In the genomic region with DNA sequence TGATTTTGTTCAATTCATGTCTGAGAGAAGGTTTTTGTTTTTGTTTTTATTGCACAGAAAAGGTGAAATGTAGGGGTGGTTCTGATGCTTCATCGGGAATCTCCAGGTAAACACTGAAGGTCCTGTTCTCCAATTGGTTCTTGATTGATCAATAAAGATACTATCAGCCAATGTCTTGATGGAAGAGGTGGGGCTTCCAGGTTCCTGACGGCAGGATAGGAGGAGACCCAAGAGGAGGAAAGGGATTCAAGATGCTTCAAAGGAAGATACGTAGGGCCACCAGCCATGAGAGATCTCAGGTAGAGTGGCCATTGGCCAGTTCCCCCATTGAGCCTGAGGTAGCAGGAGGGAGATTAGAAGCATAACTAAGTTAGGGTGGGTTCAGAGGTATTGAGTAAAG, we compare ENCODE assay signal across 24 mouse cellular contexts. TPM values are rescaled to one million over a fixed set of nuclear protein-coding genes. Genes with fewer than 3 reads are reported as not detected.
A peak's percentile ranks its signal among the peaks of the same experiment; 100 is the strongest.
DNase-seq lines count a peak whose midpoint lies in the region; ATAC-seq and TF ChIP-seq lines count a peak whose summit lies in the region.
"Had no signal": no experiment of that assay in that cellular context is flagged by ENCODE, and none has a peak within 500 bp of the region (broad histone marks: within the 10 kb centered on the region; RNA-seq: fewer than 3 reads in every experiment).

No protein-coding gene starts in this region.

- H3K9me3 ChIP-seq in E14TG2a.4 (ENCODE audit: low read length) = no peaks in the 10 kb centered on the region
- no peaks in the 10 kb centered on the region for H3K9me3 ChIP-seq in ES-Bruce4 (replicated peaks; ENCODE audit: control insufficient read depth, insufficient read depth, low read length, poor library complexity, severe bottlenecking)
- H3K9me3 ChIP-seq in ES-E14 (ENCODE audit: control insufficient read depth, insufficient read depth, low read depth, low read length) = no peaks in the 10 kb centered on the region
- H3K9me3 ChIP-seq in forebrain, postnatal 0 days (ENCODE audit: low read length) = no peaks in the 10 kb centered on the region
- H3K9me3 ChIP-seq: embryonic facial prominence, embryonic 10.5 days; embryonic facial prominence, embryonic 12.5 days; forebrain, embryonic 13.5 days; forebrain, embryonic 15.5 days had no signal

- ATAC-seq in forebrain, postnatal 0 days = no peak
- ATAC-seq: forebrain, embryonic 13.5 days; forebrain, embryonic 15.5 days had no signal

- H3K9ac ChIP-seq in ES-Bruce4 (ENCODE audit: low read depth, poor library complexity, severe bottlenecking) (no peak overlapping the region; the same call in 1 of the 2 replicates), ES-E14 (ENCODE audit: insufficient read depth, low read depth, low read length, poor library complexity, severe bottlenecking) (no peak overlapping the region)
- no peak overlapping the region for H3K9ac ChIP-seq in forebrain, postnatal 0 days
- H3K9ac ChIP-seq: embryonic facial prominence, embryonic 12.5 days; forebrain, embryonic 13.5 days; forebrain, embryonic 15.5 days had no signal

- H3K36me3 ChIP-seq in E14TG2a.4 (ENCODE audit: insufficient read depth, low read length) (no peaks in the 10 kb centered on the region), ES-Bruce4 (ENCODE audit: control insufficient read depth, insufficient read depth, low read length, poor library complexity, severe bottlenecking) (no peaks in the 10 kb centered on the region), ES-E14 (ENCODE audit: control insufficient read depth, insufficient read depth, low read length, poor library complexity, severe bottlenecking) (no peaks in the 10 kb centered on the region)
- no peaks in the 10 kb centered on the region for H3K36me3 ChIP-seq in forebrain, postnatal 0 days (ENCODE audit: insufficient read depth)
- H3K36me3 ChIP-seq: embryonic facial prominence, embryonic 10.5 days; embryonic facial prominence, embryonic 12.5 days; forebrain, embryonic 15.5 days had no signal

- no peak overlapping the region for H3K27ac ChIP-seq in ES-Bruce4 (ENCODE audit: insufficient read depth, low read length)
- H3K27ac ChIP-seq in ES-E14 (ENCODE audit: insufficient read depth, low read depth, low read length, poor library complexity, severe bottlenecking) = no peak overlapping the region
- H3K27ac ChIP-seq in forebrain, postnatal 0 days (ENCODE audit: low read depth, low read length) = no peak overlapping the region
- H3K27ac ChIP-seq: embryonic facial prominence, embryonic 10.5 days; embryonic facial prominence, embryonic 12.5 days; forebrain, embryonic 13.5 days; forebrain, embryonic 15.5 days had no signal

- H3K4me2 ChIP-seq in forebrain, postnatal 0 days (ENCODE audit: low read depth) = no peak overlapping the region
- H3K4me2 ChIP-seq: embryonic facial prominence, embryonic 12.5 days; forebrain, embryonic 13.5 days; forebrain, embryonic 15.5 days had no signal

- H3K4me1 ChIP-seq in E14TG2a.4 (replicated peaks; ENCODE audit: low read depth, low read length) = peaks cover 25% of the 10 kb centered on the region
- H3K4me1 ChIP-seq in ES-Bruce4 (ENCODE audit: control insufficient read depth, insufficient read depth, low read length) = no peaks in the 10 kb centered on the region
- peaks cover 0 to 4% of the 10 kb centered on the region in 2 experiments; a peak in 1 of 4 replicates for H3K4me1 ChIP-seq in ES-E14 (ENCODE audit: control insufficient read depth in 2 of 2, insufficient read depth in 2 of 2, low read length in 2 of 2, poor library complexity in 1 of 2)
- no peaks in the 10 kb centered on the region for H3K4me1 ChIP-seq in forebrain, postnatal 0 days (ENCODE audit: insufficient read depth)
- H3K4me1 ChIP-seq: embryonic facial prominence, embryonic 12.5 days; forebrain, embryonic 13.5 days; forebrain, embryonic 15.5 days had no signal

- 85% methylated on average over 3 of the region's 3 CpGs for WGBS in forebrain, postnatal 0 days

- no peak for TF ChIP-seq EP300 in ES-Bruce4 (IDR thresholded peaks at IDR 0.05; ENCODE audit: insufficient read depth, low read depth, low read length)

- DNase-seq in ES-E14 (ENCODE audit: low read depth, low spot score) (no peak), ZHBTc4 (ENCODE audit: low read depth, low spot score) (peak; percentile 69)
- DNase-seq in adrenal gland, adult 8-10 months = no peak
- no peak for DNase-seq in forebrain, postnatal 0 days
- DNase-seq in left cerebral cortex, adult 9 months (ENCODE audit: low spot score in 2 of 2) = no peak
- DNase-seq: adrenal gland, adult 2 months; adrenal gland, postnatal 14 days; adrenal gland, postnatal 36 days; cerebellum, adult 11-12 months; cerebellum, adult 2 months; cerebellum, adult 9-10 months; cerebellum, postnatal 10 days; cerebellum, postnatal 25 days had no signal

- H3K4me3 ChIP-seq in E14TG2a.4 (replicated peaks; ENCODE audit: low read length) (peak overlapping the region; percentile 39; the same call in 1 of the 2 replicates), ES-Bruce4 (ENCODE audit: low read depth, low read length) (peak overlapping the region; percentile 75), ES-E14 (ENCODE audit: insufficient read depth in 1 of 2, low read depth in 1 of 2, low read length in 2 of 2, poor library complexity in 1 of 2, severe bottlenecking in 1 of 2) (peak overlapping the region in 1 of 2 experiments; percentile 57; a peak in 2 of 4 replicates)
- no peak overlapping the region for H3K4me3 ChIP-seq in forebrain, postnatal 0 days (ENCODE audit: low read depth, low read length)
- H3K4me3 ChIP-seq: embryonic facial prominence, embryonic 10.5 days; embryonic facial prominence, embryonic 12.5 days; forebrain, embryonic 13.5 days; forebrain, embryonic 15.5 days had no signal

- no peak for TF ChIP-seq POLR2A in ES-Bruce4 (IDR thresholded peaks at IDR 0.05; ENCODE audit: insufficient read depth, low read length)

- TF ChIP-seq CTCF in E14TG2a.4 (conservative IDR thresholded peaks at IDR 0.05; ENCODE audit: low read length) (no peak), ES-Bruce4 (IDR thresholded peaks at IDR 0.05; ENCODE audit: low read depth, low read length) (no peak)
- no peak for TF ChIP-seq CTCF in forebrain, postnatal 0 days (IDR thresholded peaks at IDR 0.05; ENCODE audit: low read depth)

- in situ Hi-C loops in ES-E14 (cut with MboI; ENCODE audit: low sequenced_read_pairs in 2 of 2, unreplicated experiment in 2 of 2) = no loop called here

- 0 out of 2 replicates have a peak, but pooled peaks cover 1% of the 10 kb centered on the region for H3K27me3 ChIP-seq in E14TG2a.4 (ENCODE audit: insufficient read depth, low read length)
- H3K27me3 ChIP-seq in ES-Bruce4 (ENCODE audit: control insufficient read depth, insufficient read depth, low read length, poor library complexity, severe bottlenecking) = no peaks in the 10 kb centered on the region
- H3K27me3 ChIP-seq in forebrain, postnatal 0 days (ENCODE audit: insufficient read depth, low read length) = no peaks in the 10 kb centered on the region
- H3K27me3 ChIP-seq: embryonic facial prominence, embryonic 12.5 days; forebrain, embryonic 15.5 days had no signal

TF ChIP-seq in ES-E14, 5 proteins besides CTCF, POLR2A, EP300 and RAD21:
- TF ChIP-seq HCFC1 (IDR thresholded peaks at IDR 0.05; ENCODE audit: borderline replicate concordance, insufficient read depth, low read length) (no peak), CHD2 (IDR thresholded peaks at IDR 0.05; ENCODE audit: low read depth, low read length) (0 out of 2 replicates have a peak, but pooled peaks have one; percentile 49)

RNA-seq across cellular contexts. Expression of a gene that starts 6.3 kb away (rescaled TPM):
- 28.3 and 31.3 TPM in 2 replicates for polyA plus RNA-seq in ES-Bruce4 (2011; ENCODE audit: insufficient read depth, insufficient read length, low read depth, missing spikeins)
- total RNA-seq in ES-E14 (2012; rRNA removed) = 20.1 and 20.3 TPM in 2 replicates
- 10 to 100 TPM; 24.5 to 30.0 (median 28.0) TPM for total RNA-seq in adrenal gland, adult 8-10 months (2022)
- 14.1 and 21.9 TPM in 2 replicates for total RNA-seq in forebrain, postnatal 0 days (2014; rRNA removed)
- polyA plus RNA-seq in forebrain, postnatal 0 days (2015; fragmentation: Nextera tagmentation; extraction: Ambion mirVana) = 3.7 and 4.8 TPM in 2 replicates

RNA-seq across cellular contexts. Expression of a gene that starts 37.9 kb away (rescaled TPM):
- not detected in 2 replicates for polyA plus RNA-seq in ES-Bruce4 (2011; ENCODE audit: insufficient read depth, insufficient read length, low read depth, missing spikeins)
- total RNA-seq in ES-E14 (2012; rRNA removed) = 0.48 and 0.94 TPM in 2 replicates
- not detected for total RNA-seq in adrenal gland, adult 8-10 months (2022)
- not detected in 2 replicates for total RNA-seq in forebrain, postnatal 0 days (2014; rRNA removed)
- polyA plus RNA-seq in forebrain, postnatal 0 days (2015; fragmentation: Nextera tagmentation; extraction: Ambion mirVana) = not detected in 2 replicates
- total RNA-seq: adrenal gland, adult 2 months; adrenal gland, postnatal 14 days; adrenal gland, postnatal 36 days had no signal
- polyA plus RNA-seq: adrenal gland, adult 2 months; C2C12; cerebellum, adult 2 months; cortical plate, adult 2 months; embryonic facial prominence, embryonic 10.5 days; embryonic facial prominence, embryonic 12.5 days; embryonic facial prominence, embryonic 14.5 days; forebrain, embryonic 11.5 days; forebrain, embryonic 13.5 days; frontal cortex, adult 2 months had no signal

RNA-seq across cellular contexts. Expression of a gene that starts 56.5 kb away (rescaled TPM):
- polyA plus RNA-seq in ES-Bruce4 (2011; ENCODE audit: insufficient read depth, insufficient read length, low read depth, missing spikeins) = 70.4 and 78.1 TPM in 2 replicates
- total RNA-seq in ES-E14 (2012; rRNA removed) = 117 and 142 TPM in 2 replicates
- total RNA-seq in adrenal gland, adult 8-10 months (2022) = 10 to 100 TPM; 53.3 to 62.0 (median 60.8) TPM
- total RNA-seq in forebrain, postnatal 0 days (2014; rRNA removed) = 57.6 and 58.6 TPM in 2 replicates
- 46.6 and 51.7 TPM in 2 replicates for polyA plus RNA-seq in forebrain, postnatal 0 days (2015; fragmentation: Nextera tagmentation; extraction: Ambion mirVana)
